Mouse (Mus musculus) cerebellum, adult 9-11 months (tissue): ENCODE measurements at regions not wholly inside any gene's neighbourhood (a gene's known extent, or its start where the extent isn't known, plus 50 kb on each side); places are given as distances from the start of the nearest gene placed in this dataset.

Experiments
- DNase-seq: peaks from one replicate; pipeline ENCODE4 v3.0.0; 2022

DNA sequence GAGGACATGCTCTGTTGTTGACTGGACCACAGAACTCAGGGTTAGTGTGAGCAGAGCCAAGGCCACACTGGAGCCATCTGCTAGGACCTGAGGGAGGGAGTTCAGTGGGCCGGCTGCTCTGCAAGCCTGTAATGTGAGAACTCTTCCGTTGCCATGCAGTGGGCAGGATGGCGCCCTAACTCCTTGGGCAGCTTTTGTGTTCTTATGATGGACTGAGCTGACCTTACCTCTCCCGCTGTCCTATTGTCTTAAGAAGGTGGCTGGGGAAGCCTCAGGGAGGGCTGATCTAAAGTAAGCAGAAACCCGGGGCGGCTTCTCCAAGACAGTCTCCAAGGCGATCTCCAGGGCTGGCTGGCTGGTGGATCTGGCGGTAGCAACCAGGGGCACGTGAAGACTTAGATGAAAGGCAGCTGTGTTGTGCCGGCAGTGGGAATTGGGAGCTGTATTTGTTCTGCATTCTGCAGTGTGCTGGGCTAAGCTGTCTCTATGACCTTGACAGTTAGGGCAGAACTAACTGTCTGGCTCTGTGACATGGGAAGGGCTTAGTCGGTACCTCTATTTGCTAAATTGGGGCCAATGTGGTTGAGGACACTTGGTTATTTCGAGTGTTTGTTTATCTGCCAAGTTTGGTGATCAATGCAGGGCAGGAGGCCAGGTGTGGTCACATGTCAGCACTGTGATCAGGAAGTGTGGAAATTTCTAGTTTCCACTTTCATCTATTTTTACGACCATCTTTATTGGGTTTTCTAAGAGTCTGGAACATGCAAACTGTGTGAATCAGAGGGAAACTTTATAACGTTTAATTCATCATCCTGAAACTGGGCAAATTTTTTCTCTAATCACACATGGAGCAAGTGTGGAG, 843.1 kb upstream of the Car8 start:
- DNase-seq, result peak; percentile 76

DNA sequence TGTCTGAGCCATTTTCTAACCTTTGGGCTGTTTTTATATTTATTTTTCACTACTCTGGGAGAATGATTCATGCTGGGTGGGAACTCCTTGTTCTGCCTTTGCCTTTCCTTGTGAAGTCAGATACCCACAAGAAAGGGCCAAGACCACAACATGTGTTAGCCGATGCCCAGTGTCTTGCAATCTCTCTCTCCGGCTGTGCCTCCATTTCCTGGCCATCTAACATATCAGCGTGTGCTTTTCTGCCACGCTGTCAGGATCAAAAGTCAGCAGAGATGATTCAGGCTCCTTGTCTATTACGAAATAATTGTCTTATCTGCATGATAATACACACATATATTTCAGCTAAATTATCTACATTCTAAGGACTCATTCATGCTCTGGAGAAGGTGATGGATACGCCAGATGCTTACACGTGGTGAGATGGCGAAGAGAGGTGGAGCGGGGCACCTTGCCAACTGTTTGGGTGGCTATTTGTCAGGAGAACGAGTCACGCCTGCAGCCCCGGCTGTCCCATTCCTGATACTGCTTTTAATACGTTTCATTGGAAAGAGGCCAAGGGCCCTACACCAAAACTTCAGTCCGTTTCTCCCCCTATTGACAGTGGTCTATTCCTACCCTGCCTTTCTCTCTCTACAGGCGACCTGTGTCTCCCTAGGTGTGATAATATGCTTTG, 842.1 kb upstream of the Car8 start:
- peak; percentile 52 for DNase-seq

DNA sequence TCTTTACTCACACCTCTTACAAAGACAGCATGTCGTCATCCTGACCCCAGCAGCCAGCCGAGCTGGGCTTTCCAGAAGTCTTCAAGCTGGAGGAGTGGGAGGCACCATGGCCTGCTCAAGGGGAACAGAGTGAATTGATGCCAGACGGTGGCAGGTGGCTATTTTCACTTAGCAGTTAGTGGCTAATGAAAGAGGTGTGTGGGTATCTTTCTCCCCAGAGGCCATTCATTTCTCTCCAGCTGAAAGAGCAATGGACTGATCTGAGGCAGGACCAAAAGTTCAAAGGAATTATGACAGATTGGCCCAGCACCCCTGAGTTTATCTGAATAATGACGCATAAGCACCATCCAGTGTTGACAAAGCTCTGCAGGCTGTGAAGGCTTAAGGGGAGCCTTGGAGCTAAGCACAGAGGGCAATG, 841.0 kb upstream of the Car8 start:
- DNase-seq, result peak; percentile 31

DNA sequence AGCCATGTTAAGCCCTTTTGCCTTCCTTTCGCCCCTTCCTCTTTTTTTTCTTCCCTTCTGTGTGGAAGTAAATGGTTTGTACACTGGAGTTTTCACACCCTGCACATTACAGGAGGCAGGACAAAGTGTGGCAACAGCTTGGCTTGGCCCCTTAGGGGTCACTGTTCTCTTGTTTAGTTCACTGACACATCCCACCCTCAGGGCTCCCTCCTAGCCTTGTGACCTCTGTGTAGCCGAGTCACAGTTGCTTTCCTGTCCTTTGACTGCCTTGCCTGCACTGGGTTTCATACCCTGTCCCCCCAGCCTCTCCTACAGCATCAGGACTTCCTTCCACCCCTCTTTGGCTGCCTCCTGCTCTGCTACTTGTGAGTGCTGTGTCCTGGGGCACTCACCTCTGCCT, 835.6 kb upstream of the Car8 start:
- no peak for DNase-seq

DNA sequence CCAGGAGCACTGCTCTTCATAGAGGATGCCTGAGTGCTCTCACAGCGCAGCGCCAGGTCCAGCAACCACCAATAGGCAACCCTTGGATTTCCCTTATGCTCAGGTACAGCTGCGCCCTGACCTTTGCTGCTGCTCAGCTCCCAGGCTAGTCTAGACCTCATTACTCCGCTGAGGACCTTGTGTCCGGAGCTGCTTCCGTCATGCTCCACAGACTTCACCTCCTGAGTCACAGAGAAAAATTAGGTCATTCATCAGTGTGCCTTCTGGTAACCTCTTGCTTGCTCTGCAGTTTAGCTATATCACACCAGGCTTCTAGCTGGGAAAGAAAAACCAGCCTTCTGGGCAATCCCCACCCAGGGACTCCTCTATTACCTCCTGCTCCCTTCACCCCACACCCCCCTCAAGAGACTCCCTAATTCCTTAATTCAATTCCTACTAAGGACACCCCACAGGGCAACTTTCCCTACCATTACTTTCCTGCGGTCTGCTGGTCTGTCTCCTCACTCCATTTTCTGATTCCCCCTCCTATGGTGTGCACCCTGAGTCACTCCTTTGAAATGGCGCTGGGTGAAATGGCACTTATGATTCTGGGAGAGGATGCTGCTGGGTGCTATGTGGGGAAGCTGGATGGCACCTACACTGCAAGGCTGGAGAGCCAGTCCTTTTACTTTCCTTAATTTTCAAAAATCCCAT, 835.0 kb upstream of the Car8 start:
- peak; percentile 58 for DNase-seq

DNA sequence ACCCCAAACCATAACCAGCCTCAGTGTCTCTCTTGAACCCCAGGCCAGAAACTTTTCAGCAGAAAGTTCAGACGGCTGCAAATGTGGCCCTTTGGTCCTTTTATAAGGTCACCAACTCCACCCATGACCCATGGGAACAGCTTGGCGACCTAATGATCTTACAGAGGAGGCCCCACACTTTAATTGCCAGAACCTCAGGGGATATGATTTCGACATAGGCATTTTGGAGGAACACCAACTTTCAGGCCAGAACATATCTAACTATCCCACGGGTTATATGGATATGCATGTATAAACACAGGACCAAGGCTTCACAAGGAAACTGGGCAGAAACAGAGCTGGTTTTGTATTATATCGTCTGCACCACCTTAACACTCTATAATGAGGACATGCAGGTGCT, 833.5 kb upstream of the Car8 start:
- DNase-seq, result no peak

DNA sequence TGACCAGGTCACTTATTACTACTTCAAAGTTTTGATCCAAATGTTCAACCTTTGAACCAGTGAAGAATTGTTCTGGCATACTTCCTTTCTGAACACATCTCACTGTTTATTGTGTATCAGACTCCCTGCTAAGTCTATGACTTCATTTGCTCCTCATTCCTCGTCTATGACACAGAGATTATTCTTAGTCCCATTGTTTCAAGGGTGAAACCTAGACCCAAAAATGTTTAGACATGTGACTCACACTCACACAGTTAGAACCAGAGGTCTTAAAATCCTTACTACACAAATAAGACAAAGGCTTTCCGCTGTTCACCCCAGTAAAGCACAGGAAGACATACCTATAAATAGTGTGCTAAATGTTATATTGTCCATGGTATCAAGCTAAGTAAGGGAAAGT, 829.0 kb upstream of the Car8 start:
- no peak for DNase-seq

DNA sequence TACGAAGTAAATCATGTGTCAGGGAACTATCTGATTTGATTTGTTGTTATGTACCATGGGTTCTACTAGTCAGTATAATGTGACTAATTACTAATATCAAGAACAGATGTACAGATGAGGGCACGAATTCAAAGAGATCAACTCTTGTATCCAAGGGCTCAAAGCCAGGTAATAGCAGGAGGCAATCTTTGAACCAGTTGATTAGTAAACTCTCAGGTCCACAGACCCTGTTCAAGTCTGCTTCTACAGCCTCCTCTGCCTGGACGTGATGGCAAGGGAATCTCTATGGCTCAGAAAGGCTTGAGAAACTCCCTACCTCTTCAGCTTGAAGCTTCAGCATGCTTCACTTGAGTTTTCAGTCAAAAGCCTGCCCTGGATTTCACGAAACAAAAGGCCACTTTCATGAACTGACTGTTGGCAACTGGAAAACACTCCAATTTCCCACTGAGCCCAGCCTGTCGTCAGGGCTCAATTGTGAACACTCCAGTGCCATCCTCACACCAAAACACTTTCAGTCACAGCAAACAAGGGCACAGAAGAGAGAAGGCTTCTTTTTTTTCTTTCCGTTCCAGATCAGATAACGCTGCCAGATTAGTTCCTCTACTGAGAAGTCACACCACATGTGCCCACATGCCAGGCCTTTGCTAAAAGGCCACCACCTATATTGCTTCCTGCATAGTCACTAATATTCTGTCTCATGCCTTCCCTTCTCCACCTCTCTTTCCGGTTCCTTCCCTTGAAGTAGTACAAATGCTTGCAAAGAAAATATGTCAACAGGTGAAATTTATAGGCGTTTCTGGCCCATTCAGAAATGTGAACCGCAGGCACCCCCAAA, 827.4 kb upstream of the Car8 start:
- peak; percentile 23 for DNase-seq

DNA sequence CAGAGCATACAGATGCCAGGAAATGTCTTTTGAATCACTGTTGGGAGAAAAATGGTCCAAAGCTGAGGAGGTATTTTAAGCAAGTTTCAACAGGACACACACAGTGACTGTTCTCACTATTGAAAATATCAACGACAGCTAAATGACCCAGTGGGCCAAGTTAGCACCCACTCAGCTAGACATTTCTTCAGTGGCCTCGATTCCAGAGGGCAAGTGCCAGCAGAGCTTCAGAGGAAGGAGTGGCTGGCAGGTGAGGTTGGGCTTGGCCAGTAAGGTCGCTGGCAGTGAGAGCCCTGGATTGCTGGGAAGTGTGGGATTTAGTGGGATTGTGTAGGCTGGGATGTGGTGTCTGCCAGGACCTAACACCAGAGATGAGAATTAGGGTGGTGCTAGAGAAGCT, 823.1 kb upstream of the Car8 start:
- DNase-seq, result no peak

DNA sequence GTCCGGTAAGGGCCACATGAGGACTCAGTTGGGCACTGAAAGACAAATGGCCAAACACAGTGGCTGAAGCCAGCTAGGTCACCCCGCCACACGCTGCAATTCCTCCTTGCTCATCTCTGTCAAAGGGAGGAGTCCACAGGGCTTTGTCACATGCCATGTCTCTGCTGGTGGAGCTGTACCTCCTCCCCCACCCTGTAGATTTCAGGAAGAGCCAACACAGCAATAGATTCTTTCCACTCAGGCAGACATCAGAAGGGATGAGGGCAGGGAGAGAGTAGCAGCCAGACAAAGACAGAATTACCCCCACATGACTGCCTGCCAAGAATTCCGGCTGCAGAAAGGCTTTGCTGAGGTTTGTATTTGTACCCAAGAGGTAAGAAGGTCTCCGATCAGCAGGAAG, 821.4 kb upstream of the Car8 start:
- no peak for DNase-seq

DNA sequence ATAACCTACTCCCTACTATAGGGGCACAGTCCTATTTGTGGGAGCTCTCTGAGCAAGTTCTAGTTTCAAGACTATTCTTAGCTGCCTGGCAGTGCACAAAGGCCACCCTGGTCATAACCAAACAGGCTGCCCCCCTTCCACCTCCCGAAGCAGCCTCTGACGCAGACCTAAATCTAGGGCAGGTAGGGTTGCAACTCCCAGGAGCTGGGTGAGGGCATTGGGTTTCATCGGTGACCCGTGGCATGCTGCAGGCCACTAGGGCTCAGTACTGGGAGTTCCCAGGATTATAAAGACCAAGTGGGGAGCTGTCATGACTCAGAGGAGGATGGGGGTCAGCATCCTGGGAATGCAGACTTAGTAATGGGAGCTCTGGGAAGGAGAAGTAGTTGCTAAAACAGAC, 818.8 kb upstream of the Car8 start:
- no peak for DNase-seq

DNA sequence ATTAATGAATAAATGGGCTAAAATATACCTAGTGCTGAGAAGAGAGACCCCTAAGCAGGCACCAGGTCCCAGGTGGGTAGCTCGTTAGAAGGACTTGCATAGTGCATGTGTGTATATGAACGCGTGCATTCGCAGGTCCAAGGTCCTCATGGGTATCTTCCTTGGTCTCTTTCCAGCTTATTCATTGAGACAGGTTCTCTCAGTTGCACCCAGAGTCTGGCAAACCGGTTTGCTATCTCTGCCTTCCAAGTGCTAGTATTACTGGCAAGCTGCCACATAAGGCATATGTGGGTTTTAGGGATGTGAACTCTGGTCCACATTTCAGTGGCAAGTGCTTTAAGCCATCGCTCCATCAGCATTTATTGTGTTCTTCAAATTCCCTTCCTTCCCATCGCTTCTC, 818.3 kb upstream of the Car8 start:
- DNase-seq, result peak; percentile 45

DNA sequence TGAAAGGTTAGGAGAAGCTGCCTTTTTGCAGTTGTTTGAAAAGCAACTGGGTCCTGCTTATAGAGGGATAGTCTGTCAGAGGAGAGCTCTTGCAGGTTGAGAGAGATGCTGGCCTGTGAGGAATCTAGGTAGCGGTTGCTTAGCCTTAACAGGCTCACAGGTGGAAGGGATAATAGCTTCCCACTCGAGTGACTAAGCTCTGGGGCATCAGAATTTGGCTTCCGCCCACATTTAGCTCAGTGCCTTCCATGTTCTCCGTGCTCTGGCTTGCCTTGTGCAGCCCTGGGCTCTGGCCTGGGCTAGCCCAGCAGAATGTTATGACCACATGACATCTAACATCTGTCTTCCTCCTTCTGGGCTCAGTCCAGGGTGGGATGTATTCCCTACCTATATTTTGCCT, 817.0 kb upstream of the Car8 start:
- peak; percentile 38 for DNase-seq

DNA sequence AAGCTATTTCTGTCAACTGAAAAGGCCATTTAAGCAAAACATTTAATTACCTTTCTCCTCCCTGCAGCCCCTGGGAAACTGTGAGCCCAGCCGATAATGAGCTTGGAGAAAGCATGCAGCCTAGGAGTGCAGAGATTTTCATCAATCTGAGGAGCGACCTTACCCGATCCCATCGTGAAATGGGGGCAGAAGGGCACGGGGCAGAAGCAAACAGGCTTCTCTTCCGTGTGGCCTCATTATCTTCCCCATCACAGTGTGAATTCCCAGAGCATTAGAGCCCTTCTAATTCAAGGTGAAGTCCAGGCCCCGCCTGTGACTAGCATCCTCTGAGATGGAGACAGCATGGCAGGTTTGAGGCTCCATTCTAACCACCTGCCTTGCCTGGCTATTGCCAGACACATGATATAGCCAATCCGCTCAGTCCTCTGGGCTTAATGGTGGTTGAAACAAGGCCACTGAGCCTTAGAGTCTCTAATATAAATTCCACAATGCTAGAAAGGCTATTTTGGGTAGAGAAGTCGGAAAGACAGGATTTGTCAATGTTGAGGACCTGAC, 816.5 kb upstream of the Car8 start:
- no peak for DNase-seq

DNA sequence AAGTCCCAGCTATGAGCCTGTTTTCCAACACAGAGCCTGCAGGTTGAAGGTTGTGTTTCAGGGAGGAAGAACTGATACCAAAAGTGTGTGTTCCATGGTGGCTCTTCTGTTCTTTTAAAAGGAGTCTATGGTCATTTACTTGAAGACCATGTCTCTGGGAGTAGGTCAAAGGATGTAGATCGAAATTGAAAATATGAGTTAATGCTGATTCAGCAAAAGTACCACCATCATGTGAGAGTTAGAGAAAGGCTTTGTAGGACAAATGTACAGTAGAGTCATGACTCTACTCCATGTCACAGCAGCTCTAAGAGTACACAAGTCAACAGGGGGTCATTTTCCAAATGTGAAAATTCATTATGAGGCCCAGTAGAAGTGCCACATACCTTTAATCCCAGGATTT, 810.0 kb upstream of the Car8 start:
- no peak for DNase-seq

DNA sequence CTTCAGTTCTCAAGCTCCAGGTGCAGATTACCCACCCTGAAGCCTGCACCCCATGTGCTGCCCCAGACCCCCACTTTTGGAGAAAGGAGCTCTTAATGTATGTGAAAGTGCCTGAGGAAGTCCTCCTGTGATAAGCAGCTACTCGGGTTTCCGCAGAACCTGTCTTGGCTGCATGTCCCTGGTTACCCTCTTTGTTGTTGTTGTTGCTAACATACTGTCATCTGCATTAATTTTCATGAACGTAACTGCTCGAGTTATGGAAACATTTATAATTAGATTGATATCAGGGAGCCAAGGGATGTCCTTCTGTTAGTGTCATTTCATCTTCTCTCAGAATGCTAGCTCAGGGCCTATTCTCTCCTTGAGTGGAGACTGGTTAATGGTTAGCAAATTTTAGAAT, 808.3 kb upstream of the Car8 start:
- no peak for DNase-seq

DNA sequence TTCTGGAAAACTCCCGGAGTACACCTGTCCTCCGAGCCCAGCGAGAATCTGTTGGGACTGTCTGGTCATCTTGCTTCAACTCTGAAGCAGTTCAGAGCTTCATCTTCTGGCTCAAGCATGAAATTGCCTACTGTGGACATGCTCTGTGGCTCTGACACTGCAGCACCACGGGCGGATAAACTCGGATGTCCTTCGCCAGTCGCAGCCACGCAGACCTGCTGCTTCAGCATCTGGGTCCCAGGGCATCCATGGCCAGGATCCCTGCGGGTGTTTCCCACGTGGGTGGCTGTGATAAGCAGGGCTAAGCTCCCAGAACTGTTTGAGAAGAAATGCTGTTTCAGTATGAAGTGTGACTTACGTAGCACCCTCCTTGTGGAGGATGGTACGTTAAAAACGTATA, 807.6 kb upstream of the Car8 start:
- peak; percentile 72 for DNase-seq

DNA sequence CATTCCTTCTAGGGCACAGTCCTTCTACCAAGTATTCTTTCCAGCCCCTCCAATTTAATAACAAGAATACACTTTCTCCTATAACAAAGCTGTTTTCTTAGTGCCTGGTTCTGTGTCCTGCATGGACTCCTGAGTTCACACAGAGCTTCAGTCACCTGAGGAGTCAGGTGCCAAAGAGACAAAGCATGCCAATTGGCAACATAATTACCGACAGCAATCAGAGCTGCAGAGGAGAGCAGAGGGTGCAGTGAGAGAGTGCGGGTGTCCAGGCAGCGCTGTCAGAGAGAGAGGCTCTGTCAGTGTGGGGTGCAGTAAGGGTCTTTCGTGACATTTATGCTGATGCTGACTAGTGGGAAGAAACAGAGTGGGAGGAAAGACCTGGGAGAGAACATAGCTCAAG, 807.2 kb upstream of the Car8 start:
- DNase-seq, result peak; percentile 72

DNA sequence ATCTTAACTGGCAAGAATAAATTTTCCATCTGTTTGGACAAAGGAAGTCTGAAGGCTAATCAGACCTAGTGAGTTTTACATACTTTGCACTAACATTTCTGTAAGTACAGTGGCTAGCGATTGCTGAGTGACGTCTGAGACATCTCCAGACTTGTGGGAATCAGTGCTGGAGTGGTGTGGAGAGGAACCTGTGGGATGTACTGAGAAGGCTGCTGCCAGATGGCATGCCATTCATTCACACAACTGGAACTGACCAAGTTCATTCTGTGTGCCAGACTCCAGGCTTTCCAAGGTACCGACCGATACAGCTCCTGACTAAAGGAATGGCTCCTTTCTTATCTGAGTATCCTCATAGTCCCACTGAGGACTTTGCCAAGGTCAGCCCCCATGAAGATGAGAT, 797.2 kb upstream of the Car8 start:
- DNase-seq, result no peak

DNA sequence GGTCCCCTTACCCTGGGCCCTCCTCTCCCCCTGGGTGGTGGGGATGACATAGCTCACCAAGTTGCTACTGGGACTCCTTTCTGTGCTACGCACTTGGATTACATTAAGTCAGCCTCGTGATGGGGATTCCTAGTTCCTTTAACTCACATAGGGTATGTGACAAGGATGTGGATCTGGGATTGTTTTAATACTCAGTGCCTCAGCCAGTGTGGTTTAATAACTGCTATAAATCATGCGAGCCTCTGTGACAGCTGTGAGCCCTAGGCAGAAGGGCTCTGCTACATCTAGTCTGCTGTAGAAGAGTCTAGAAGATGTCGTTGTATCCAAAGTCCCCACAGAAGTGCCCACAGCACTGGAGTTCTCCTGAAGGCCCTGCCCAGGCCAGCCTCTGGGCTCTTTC, 796.5 kb upstream of the Car8 start:
- no peak for DNase-seq

DNA sequence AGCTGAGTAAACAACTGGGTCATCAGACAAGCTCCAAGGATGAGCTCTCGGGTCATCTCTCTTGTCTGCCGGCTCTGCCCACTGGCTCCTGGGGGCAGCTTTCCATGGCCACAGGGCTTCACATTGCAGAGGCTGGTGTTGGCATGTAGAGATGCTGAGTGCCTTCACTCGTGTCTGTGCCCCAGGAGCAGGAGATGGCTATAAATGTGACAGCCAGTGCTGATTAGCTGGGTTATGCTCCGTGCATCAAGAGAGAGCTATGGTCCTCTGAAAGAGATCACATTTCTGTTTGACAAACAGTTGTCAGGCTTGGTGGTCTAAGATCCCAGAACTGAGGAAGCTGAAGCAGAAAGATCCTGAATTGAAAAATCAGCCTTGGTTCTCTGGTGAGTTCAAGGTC, 795.4 kb upstream of the Car8 start:
- no peak for DNase-seq

DNA sequence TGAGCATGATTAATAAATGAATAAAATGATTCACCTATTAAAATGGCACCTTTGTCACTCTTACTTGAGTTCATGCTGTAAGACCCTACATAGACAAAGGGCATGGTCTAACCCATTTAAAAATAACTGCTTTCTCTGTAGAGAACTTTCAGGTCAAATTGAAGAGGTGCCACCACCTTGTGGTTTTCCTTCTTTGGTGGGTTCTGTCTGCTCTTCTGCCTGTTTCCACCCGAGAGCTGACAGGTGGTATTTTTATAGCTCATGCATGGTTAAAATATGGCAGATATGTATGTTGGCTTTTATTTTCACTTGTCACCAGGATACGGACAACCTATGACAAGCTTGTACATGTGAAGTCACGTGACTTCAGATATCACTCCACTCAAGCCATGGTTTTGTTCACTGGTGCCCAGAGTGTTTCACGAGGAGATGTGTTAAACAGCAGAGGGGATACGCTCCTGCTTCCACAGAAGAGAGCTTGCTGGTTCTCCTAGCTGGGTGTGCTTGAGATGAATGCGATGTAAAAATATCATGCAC, 794.3 kb upstream of the Car8 start:
- DNase-seq, result no peak

DNA sequence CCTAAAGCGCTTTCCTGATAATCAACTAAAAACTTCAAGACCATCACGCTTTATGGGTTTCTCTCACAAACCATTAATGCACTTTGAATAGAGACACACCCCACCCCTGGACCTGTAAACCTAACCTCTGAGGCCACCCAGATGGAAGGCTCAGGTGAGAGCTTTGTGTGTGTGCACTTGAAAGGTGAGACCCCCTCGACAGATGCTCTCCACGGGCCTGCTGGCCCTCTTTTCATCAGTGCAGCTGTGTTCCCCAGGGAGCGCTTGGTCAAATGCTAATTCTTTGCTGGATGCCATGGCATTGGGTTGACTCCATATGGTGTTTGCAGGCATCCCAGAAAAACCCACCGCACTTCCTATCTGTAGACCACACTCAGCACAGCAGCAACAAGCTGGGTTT, 792.8 kb upstream of the Car8 start:
- peak; percentile 9 for DNase-seq
